Mouse (Mus musculus) kidney, adult 9 months (tissue): ENCODE results near the gene Lhb.

ENCODE experiments used
- DNase-seq: peaks from one replicate; pipeline ENCODE4 v3.0.0; 2022

Lhb gene

DNA sequence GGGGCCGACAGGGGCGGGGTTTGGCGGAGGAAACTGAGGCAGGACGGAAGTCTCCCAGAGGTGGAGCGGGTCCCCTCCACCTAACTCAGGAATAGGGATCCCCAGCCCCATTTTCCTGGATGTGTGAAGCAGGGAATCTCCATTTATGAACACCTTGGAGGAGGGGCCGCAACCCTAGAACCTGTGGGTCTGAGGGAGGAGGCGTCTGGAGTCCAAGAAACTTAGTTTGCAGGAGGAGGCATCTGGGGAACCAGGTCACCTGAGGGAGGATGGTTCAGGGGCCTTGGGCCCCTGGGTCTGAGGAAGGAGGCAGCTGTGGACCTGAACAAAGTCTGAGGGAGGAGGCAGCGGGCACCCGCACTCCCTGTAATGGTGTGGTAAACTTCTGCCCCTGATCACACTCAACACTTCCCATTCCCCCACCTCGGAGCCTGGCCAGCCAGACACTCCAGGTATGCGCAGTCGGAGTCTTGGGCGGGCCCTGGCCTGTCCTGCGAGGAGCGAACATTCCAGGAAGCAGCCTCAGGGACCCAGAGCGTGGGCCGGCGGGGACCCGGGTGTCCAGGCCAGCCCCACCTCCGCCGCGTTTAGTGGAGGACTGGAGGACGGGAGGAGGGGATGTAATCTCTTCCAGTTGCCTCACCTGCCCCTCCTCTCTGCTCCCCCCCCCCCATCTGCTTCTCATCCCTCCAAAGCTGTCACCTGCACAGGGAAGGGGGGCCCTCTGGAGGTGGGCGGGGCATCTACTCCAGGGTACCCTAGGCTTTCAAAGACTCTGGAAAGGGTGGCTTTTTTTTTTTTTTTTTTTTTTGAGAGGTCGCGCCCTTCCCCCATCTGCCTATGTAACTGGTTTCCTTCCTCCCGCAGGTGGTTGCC lies 6.5 kb upstream of the Lhb start:
- DNase-seq: no peak

DNA sequence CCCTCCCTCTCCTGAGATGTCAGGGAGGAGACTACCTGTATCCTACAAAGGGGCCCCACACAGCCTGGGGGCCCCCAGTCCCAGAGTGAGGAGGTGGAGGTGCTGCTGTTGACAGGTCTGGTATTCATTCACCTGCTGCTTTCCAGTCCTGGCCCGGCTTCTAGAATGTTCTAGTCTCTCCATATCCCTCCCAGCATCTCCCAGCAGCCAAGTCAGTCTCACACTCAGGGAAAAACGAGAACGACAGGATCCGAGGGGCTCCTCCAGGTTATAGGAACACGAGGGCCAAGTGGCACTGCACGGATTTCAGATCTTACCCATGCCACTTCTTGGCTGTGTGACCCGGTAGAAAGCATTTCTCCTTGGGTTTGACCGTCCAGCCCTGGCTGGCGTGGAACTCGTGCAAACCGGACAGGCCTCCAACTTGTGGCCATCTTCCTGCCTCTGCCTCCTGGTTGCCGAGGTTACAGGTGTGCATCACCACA lies 5.8 kb upstream of the Lhb start:
- DNase-seq: no peak

- DNase-seq: no peak
Measured at GRCm38 (mm10) chr7:45415636-45416035, 5.0 kb upstream of the Lhb start.

DNA sequence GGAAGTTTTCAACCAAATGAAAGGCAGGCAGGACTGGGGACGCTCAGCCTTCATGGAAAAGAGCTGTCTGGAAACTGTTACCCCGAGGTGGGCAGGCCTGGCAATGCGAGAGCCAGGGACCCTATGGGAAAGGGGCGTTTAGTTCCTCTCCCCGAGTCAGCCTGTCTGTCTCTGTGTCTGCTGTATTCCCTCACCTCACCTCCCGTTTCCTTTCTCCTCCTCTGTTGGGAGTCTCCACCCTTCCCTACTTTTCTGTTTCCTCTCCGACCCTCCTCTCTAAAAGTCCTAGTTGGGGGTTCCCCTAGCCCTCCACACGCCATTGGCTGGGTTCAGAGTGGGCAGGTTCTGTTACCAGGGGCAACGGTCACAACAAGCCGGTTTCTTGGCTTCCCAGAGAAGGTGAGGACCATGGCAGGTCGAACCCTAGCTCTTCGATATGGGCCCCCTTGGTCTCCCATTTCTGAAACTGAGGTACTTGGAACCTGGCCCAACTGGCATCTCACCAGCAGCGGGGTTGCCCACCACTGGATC lies 2.6 kb upstream of the Lhb start:
- DNase-seq: no peak

DNA sequence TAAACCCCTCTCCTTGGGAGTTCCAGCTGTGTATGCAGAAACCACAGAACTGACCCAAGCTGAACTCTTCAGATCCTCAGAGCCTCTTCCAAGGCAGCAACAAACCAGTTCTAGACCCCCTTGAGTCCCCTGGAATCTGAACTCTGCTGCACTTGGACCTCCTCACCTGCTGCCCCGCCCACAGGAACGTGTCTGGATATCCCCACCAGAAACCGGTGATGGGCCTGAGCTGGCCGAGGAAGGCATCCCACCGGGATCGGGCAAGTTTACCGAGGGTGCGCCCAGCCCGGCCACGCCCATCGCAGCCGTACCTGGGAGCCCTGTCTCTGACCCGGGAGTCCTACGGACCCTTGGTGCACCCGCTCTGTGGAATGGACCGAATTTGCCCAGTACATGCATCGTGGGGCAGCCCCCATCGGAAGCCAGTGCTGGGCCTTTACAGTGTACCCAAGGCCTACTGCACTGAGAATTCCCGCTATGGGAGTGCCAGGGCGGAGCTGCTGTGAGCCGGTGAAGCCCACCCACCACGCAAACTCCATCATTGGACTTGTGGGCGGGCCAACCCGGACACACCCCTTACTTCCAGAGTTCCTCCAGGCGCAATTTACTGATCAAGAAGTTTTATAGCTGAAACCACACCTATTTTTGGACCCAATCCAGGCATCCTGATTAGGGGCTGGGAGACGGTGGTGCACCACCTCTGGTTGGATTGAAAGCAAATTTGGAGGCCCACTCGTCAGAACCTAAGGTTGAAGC lies 583 bp upstream of the Lhb start:
- no peak for DNase-seq

- DNase-seq: no peak
Measured at GRCm38 (mm10) chr7:45421194-45421593, 574 bp downstream of the Lhb start.

- no peak for DNase-seq
Measured at GRCm38 (mm10) chr7:45426556-45426955, 5.9 kb downstream of the Lhb start.

- no peak for DNase-seq
Measured at GRCm38 (mm10) chr7:45433835-45434202, 13.2 kb downstream of the Lhb start.

DNA sequence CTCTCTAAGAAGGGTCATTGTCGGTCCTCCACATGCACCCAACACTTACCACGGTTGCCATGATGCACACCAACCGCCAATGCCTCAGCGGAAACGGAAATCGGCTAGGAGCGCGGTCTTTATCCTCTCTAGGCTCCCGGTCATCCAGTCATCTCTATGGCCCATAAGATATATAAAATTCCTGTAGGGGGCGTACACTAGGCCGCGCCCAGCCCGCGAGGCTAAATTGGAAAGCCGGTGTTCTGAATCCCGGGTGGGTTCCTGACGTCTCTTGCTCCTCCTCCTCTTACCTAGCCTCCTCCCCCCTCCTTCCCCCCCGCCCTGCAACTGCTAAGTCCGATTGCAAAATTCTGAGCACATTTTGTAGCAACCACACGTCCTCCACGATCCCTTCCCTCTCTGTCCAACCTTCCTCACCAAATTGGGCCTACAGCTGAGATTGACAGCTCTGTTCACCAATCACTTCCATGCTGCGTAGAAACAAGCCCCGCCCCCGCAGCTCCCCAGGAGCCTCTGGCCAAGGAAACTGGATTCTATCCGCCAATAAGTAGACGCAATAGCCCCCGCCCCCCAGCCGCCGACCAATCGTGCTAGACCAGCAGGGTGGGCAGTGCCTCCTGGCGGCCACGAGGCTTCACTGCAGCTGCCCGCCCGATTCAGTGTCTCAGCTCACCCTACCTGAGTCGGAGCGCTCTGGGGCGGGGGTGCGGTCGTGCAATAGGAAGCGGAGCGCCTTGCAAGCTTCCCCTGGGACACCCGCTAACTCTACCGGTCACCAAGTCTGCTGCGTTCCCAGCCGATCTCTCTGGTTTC lies 13.8 kb downstream of the Lhb start, which contains the start of gene Gys1:
Gys1 (plus strand) TSS at position 642 of the 813 bp plus-strand sequence.
- peak; percentile 100 for DNase-seq

GRCm38 (mm10) chr7:45435038-45435437 lies 14.4 kb downstream of the Lhb start:
- DNase-seq: peak; percentile 53

DNA sequence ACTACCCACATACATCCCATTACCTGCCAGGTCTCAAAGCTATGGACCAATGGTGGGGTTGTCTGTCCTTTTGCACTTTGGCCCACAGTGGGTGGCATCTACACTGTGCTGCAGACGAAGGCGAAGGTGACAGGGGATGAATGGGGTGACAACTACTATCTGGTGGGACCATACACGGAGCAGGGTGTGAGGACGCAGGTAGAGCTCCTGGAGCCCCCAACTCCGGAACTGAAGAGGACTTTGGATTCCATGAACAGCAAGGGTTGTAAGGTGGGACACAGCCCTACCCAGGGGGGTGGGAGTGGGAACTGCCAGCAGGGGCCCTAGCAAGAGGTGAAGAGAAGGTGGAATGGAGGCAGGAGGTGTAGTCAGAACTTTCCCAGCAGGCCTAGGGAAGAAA lies 15.8 kb downstream of the Lhb start:
- no peak for DNase-seq

DNA sequence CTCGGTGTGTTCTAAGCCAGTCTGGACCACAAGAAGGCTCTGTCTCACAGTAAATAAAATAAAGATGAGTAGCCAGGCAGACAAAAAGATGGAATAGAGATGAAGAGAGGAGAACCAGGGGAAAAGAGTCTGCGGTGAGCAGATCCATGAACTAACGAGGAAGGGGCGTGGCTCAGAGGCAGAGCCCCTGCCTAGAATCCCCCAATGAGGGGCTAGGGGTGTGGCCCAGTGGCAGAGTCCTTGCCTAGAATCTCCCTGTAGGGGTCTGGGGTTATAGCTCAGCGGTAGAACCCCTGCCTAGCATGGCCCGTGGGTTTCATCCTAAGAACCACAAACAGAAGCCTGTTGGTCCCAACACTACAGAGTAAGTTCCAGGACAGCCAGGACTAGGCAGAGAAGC lies 16.4 kb downstream of the Lhb start:
- DNase-seq: no peak

GRCm38 (mm10) chr7:45437521-45438276 lies 17.1 kb downstream of the Lhb start, which contains the start of gene Ruvbl2:
Gene Ruvbl2 (minus strand): TSS chr7:45438096.
- DNase-seq: peak; percentile 51

DNA sequence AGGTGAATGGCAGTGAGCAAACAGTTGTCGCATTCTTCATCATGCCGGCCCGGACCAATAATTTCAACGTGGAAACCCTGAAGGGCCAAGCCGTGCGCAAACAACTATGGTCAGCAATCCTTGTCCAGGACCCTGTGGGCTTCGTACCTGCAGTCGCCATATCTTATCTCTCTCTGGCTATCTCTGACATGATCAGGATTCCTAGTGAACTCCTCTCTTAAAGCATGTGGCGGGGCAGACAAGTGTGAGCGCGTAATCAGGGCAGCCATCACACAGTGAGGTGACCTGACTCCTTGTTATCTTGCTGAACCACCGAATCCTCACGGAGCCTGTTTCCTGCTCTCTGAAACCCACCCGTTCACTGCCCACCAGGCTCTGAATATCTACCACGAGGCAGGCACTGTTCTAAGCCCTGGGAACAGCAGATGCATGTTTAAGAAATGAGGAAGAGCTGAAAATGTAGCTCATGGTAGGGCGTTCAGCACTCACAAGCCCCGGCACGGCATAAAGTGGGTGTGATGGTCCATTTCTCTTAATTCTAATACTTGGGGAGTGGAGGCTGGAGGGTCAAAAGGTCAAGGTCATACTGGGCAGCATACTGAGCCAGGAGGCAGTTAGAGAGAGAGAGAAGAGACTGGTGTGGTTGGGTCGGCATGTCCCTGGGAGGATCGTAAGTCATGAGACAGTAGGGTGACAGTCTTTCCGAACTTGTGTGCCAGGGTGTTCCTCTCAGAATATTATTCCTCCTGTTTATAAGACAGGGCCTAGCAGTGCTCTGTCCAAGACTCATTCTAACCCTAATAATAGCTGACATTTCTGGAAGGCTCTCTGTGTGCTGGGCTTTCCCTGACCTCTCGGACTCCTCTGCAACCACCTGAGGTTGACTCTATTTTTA lies 23.2 kb downstream of the Lhb start:
- DNase-seq: no peak

DNA sequence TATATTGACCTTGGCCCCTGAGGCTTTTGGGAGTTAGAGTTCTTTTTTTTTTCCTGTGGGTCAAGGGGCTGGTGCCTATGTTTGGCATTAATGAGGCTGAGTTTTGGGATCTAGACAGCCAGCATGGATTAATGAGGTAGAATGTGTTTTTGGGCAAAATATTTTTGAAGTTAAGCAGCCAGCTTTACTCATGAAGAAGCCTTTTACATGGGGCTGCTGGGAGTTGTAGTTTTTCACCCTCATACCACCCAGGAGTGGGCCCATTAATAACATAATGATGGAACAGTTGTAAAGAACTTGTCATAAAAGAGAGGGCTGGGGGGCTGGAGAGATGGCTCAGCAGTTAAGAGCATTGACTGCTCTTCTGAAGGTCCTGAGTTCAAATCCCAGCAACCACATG lies 26.0 kb downstream of the Lhb start:
- DNase-seq: no peak

GRCm38 (mm10) chr7:45447325-45447990 lies 26.8 kb downstream of the Lhb start:
- no peak for DNase-seq

- no peak for DNase-seq
Measured at GRCm38 (mm10) chr7:45449974-45450373, 29.4 kb downstream of the Lhb start.

- DNase-seq: peak; percentile 86
Measured at GRCm38 (mm10) chr7:45451344-45451982, 30.8 kb downstream of the Lhb start.

GRCm38 (mm10) chr7:45454971-45455370 lies 34.4 kb downstream of the Lhb start:
- no peak for DNase-seq
